Mouse (Mus musculus) brain, embryonic 14.5 days (tissue): Measurements from ENCODE around the gene Gm14214.

ENCODE experiments used
- CTCF ChIP-seq: fragments of 200-500 bp; IDR thresholded peaks from 2 replicates; pipeline ENCODE4 v1.5.1; 2012; ENCODE audit warnings: inconsistent platforms, mild to moderate bottlenecking, moderate library complexity, borderline replicate concordance; ENCODE audit not compliant: insufficient read depth, insufficient read length; ENCODE audit errors: extremely low read depth
- POLR2A ChIP-seq: fragments of 200-500 bp; IDR thresholded peaks from 2 replicates; pipeline ENCODE4 v1.6.1; 2012; ENCODE audit warnings: mild to moderate bottlenecking, inconsistent platforms, borderline replicate concordance; ENCODE audit not compliant: poor library complexity, insufficient read depth, insufficient read length, severe bottlenecking; ENCODE audit errors: extremely low read depth

- TF ChIP-seq CTCF = no peak
- TF ChIP-seq POLR2A = no peak
Measured at GRCm38 (mm10) chr2:154769930-154770329, at the start of gene Gm14214.
